Mouse (Mus musculus): ENCODE data around the gene Kti12. TPM values are rescaled to one million over a fixed set of nuclear protein-coding genes. Genes with fewer than 3 reads are reported as not detected.

Kti12 gene
- total and polyA plus RNA-seq, 3 experiments: 36.1 to 81.3 (median 66.0) TPM

GRCm38 (mm10) chr4:108873746-108874145 lies 26.2 kb downstream of the Kti12 start:
- no peaks in the 10 kb centered on the region for H3K36me3 ChIP-seq (replicated peaks in 1 of 2; ENCODE audit: control insufficient read depth in 1 of 2, insufficient read depth in 1 of 2, low read length in 1 of 2)
- H3K9ac ChIP-seq (ENCODE audit: insufficient read depth, low read depth): no peak overlapping the region
- peaks cover 2 to 5% of the 10 kb centered on the region in 2 experiments; a peak in 1 of 4 replicates for H3K4me1 ChIP-seq (ENCODE audit: control insufficient read depth in 1 of 2, insufficient read depth in 2 of 2)
- no peak for DNase-seq (ENCODE audit: extremely low read depth)
- H3K79me2 ChIP-seq (replicated peaks; ENCODE audit: control insufficient read depth, extremely low read depth, insufficient read depth, poor library complexity, severe bottlenecking): no peaks in the 10 kb centered on the region
- in situ Hi-C loops (cut with MboI; ENCODE audit: low pct_ligation_motif_present, low pct_unique_long_range_greater_than_20kb, low sequenced_read_pairs) (no loop called here), dilution Hi-C loops (cut with MboI; ENCODE audit: extremely low pct_ligation_motif_present, extremely low pct_unique_long_range_greater_than_20kb, low sequenced_read_pairs) (no loop called here)
- no peak overlapping the region for H3K27ac ChIP-seq (ENCODE audit: insufficient read depth, low read depth)
- no peaks in the 10 kb centered on the region for H3K9me3 ChIP-seq (replicated peaks; ENCODE audit: low read length)
- no peaks in the 10 kb centered on the region for H3K27me3 ChIP-seq (replicated peaks)
- TF ChIP-seq SIN3A (IDR thresholded peaks at IDR 0.05; ENCODE audit: low read length): no peak
- TF ChIP-seq TBP (conservative IDR thresholded peaks at IDR 0.05; ENCODE audit: low read depth, low read length): no peak
- TF ChIP-seq RCOR1 (conservative IDR thresholded peaks at IDR 0.05; ENCODE audit: low read depth, low read length): no peak
- no peak for TF ChIP-seq MYC (IDR thresholded peaks at IDR 0.05; ENCODE audit: low read depth, low read length)
- TF ChIP-seq RAD21 (IDR thresholded peaks at IDR 0.05; ENCODE audit: low read depth, low read length): no peak
- no peak for TF ChIP-seq POLR2A (IDR thresholded peaks at IDR 0.05; ENCODE audit: low read depth, low read length)
- TF ChIP-seq CHD1 (IDR thresholded peaks at IDR 0.05; ENCODE audit: low read depth, low read length): no peak
- TF ChIP-seq E2F4 (IDR thresholded peaks at IDR 0.05; ENCODE audit: insufficient replicate concordance, low read depth, low read length): no peak
- TF ChIP-seq MAZ (IDR thresholded peaks at IDR 0.05; ENCODE audit: low read depth, low read length): no peak
- no peak for TF ChIP-seq UBTF (IDR thresholded peaks at IDR 0.05; ENCODE audit: low read depth, low read length)
- TF ChIP-seq ZC3H11A (IDR thresholded peaks at IDR 0.05; ENCODE audit: low read depth, low read length): no peak
- TF ChIP-seq NRF1 (IDR thresholded peaks at IDR 0.05; ENCODE audit: low read depth, low read length): no peak
- no peak for TF ChIP-seq ZNF384 (IDR thresholded peaks at IDR 0.05; ENCODE audit: low read depth, low read length)
- no peak overlapping the region for H3K4me2 ChIP-seq (ENCODE audit: insufficient read depth, low read depth, poor library complexity, severe bottlenecking)
- H3K4me3 ChIP-seq (replicated peaks in 1 of 3; ENCODE audit: low read depth in 2 of 3, low read length in 2 of 3, poor library complexity in 1 of 3): no peak overlapping the region

GRCm38 (mm10) chr4:108877901-108878300 lies 30.3 kb downstream of the Kti12 start:
- in situ Hi-C loops (cut with MboI; ENCODE audit: low pct_ligation_motif_present, low pct_unique_long_range_greater_than_20kb, low sequenced_read_pairs) (no loop called here), dilution Hi-C loops (cut with MboI; ENCODE audit: extremely low pct_ligation_motif_present, extremely low pct_unique_long_range_greater_than_20kb, low sequenced_read_pairs) (no loop called here)
- Histone ChIP-seq H3K4me1 (ENCODE audit: control insufficient read depth in 1 of 2, insufficient read depth in 2 of 2) (peaks cover 7 to 10% of the 10 kb centered on the region in 2 experiments), H3K9ac (ENCODE audit: insufficient read depth, low read depth) (no peak overlapping the region), H3K4me2 (ENCODE audit: insufficient read depth, low read depth, poor library complexity, severe bottlenecking) (no peak overlapping the region), H3K27ac (ENCODE audit: insufficient read depth, low read depth) (no peak overlapping the region), H3K27me3 (replicated peaks) (no peaks in the 10 kb centered on the region), H3K4me3 (replicated peaks in 1 of 3; ENCODE audit: low read depth in 2 of 3, low read length in 2 of 3, poor library complexity in 1 of 3) (no peak overlapping the region), H3K9me3 (replicated peaks; ENCODE audit: low read length) (no peaks in the 10 kb centered on the region), H3K79me2 (replicated peaks; ENCODE audit: control insufficient read depth, extremely low read depth, insufficient read depth, poor library complexity, severe bottlenecking) (no peaks in the 10 kb centered on the region), H3K36me3 (replicated peaks in 1 of 2; ENCODE audit: control insufficient read depth in 1 of 2, insufficient read depth in 1 of 2, low read length in 1 of 2) (no peaks in the 10 kb centered on the region)
- TF ChIP-seq EP300 (IDR thresholded peaks at IDR 0.05; ENCODE audit: low read length) (peak; percentile 68; the same call in 1 of the 2 replicates), TBP (conservative IDR thresholded peaks at IDR 0.05; ENCODE audit: low read depth, low read length) (peak; percentile 80; the same call in 1 of the 2 replicates), IRF4 (IDR thresholded peaks at IDR 0.05; ENCODE audit: low read depth, low read length) (peak; percentile 67), JUND (conservative IDR thresholded peaks at IDR 0.05; ENCODE audit: low read depth, low read length) (peak; percentile 81), JUN (IDR thresholded peaks at IDR 0.05; ENCODE audit: insufficient read depth, low read depth, low read length) (peak; percentile 53; the same call in 1 of the 2 replicates), CTCF (conservative IDR thresholded peaks at IDR 0.05 in 1 of 2, IDR thresholded peaks at IDR 0.05 in 1 of 2; ENCODE audit: low read depth in 2 of 2, low read length in 2 of 2) (no peak), CHD2 (IDR thresholded peaks at IDR 0.05; ENCODE audit: low read length) (no peak), RAD21 (IDR thresholded peaks at IDR 0.05; ENCODE audit: low read depth, low read length) (no peak)
- no peak for DNase-seq (ENCODE audit: extremely low read depth)

Data from CH12.LX (cell line).